Mouse (Mus musculus) kidney, postnatal 0 days (tissue): Measurements from ENCODE around the gene Snap29. TPM values are rescaled to one million over a fixed set of nuclear protein-coding genes. Genes with fewer than 3 reads are reported as not detected.

Experiments used
- ATAC-seq: fragments of 200-750 bp; cut with Nextera tagmentation; replicated peaks from 2 replicates; pipeline ENCODE4 v1.8.0; 2017; ENCODE audit warnings: low read depth, moderate number of reproducible peaks, moderate TSS enrichment, moderate library complexity; ENCODE audit not compliant: low FRiP score
- DNase-seq: peaks from one replicate; pipeline ENCODE4 v3.0.0-alpha.2; 2016; ENCODE audit warnings: low spot score
- H3K27ac ChIP-seq: fragments of 300-500 bp; sonication (generic); 2 replicates; pipeline ENCODE4 v1.5.1; 2014; ENCODE audit warnings: mild to moderate bottlenecking
- H3K27me3 ChIP-seq: fragments of 300-500 bp; sonication (generic); 2 replicates; pipeline ENCODE4 v1.6.1; 2014; ENCODE audit warnings: low read length, mixed read lengths; ENCODE audit not compliant: insufficient read depth
- H3K36me3 ChIP-seq: fragments of 300-500 bp; sonication (generic); 2 replicates; pipeline ENCODE4 v1.6.1; 2014; ENCODE audit warnings: low read length, mixed read lengths; ENCODE audit not compliant: insufficient read depth
- H3K4me1 ChIP-seq: fragments of 300-500 bp; sonication (generic); replicated peaks from 2 replicates; pipeline ENCODE4 v1.6.1; 2014; ENCODE audit warnings: antibody characterized with exemption, low read length, mixed read lengths; ENCODE audit not compliant: insufficient read depth
- H3K4me2 ChIP-seq: fragments of 300-500 bp; sonication (generic); 2 replicates; pipeline ENCODE4 v1.6.1; 2014; ENCODE audit warnings: mild to moderate bottlenecking, low read length, moderate library complexity, mixed read lengths
- H3K4me3 ChIP-seq: fragments of 300-500 bp; sonication (generic); replicated peaks from 2 replicates; pipeline ENCODE4 v1.5.1; 2014; ENCODE audit warnings: low read depth, low read length
- H3K9ac ChIP-seq: fragments of 300-500 bp; sonication (generic); 2 replicates; pipeline ENCODE4 v1.6.1; 2014; ENCODE audit warnings: low read depth, low read length
- H3K9me3 ChIP-seq: fragments of 300-500 bp; sonication (generic); replicated peaks from 2 replicates; pipeline ENCODE4 v1.6.1; 2016; ENCODE audit warnings: low read length, inconsistent platforms, mixed read lengths
- CTCF ChIP-seq: IDR thresholded peaks from 2 replicates; pipeline ENCODE4 v1.5.1; 2016; ENCODE audit warnings: antibody characterized with exemption, low read depth, mild to moderate bottlenecking, moderate library complexity
- WGBS: fragments of 180-500 bp; shearing (Covaris S2); extraction: QIAGEN DNeasy Blood & Tissue Kit; methylation state at CpG from one replicate; pipeline ENCODE4 v1.1.7; 2014; 5-methylcytosine and 5-hydroxymethylcytosine counted together
- polyA plus RNA-seq: library from polyadenylated mRNA; unstranded; fragments of >200 nt; fragmentation: Nextera tagmentation; extraction: Ambion mirVana; gene quantifications from 2 replicates; pipeline ENCODE4 v1.2.1, GENCODE M21; 2015

The Snap29 gene
- polyA plus RNA-seq: 11.9 and 12.8 TPM in 2 replicates

DNA sequence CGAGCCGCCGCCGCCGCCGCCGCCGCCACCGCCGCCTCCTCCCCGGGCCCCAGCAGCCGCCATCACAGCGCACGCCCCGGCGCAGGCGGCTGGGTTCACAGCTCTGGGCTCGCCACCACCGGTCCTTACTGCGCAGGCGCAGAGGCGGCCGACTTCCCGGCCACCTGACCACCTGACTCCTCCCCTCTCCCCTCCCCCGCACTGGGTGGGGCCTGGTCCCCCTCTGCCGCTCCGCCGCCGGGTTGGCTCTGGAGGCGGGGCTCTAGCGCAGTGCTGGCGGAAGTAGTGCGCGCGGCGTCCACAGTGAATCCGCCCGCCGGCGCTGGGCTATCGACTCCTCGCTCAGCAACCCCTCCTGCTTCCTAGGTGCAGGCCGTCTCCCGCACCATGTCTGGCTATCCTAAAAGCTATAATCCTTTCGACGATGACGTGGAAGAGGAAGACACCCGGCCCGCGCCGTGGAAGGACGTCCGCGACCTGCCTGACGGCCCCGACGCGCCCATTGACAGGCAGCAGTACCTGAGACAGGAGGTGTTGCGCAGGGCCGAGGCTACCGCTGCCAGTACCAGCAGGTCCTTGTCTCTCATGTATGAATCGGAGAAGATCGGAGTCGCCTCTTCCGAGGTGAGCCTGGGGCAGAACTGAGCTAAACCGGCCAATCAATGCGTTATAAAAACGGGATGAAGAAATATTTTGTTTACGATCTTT is at the start of gene Snap29, which contains the start of gene Pi4ka:
Snap29 (plus strand) TSS at position 251 of the 708 bp plus-strand sequence.
Pi4ka (minus strand) TSS at position 579 of the 708 bp plus-strand sequence.
- TF ChIP-seq CTCF: no peak
- H3K4me2 ChIP-seq: peak within 1 kb of the TSS; percentile 78
- peak within 1 kb of the TSS; percentile 78 for H3K9ac ChIP-seq
- H3K4me3 ChIP-seq: peak within 1 kb of the TSS; percentile 73
- no peaks in the 10 kb centered on the region for H3K27me3 ChIP-seq
- WGBS: under 1% methylated on average over 61 of the region's 69 CpGs
- no peaks in the 10 kb centered on the region for H3K9me3 ChIP-seq
- ATAC-seq (peak; percentile 97), DNase-seq (peak; percentile 99)
- H3K27ac ChIP-seq: peak within 1 kb of the TSS; percentile 63
- peaks cover 7% of the 10 kb centered on the region; the same call in 1 of the 2 replicates for H3K4me1 ChIP-seq
- H3K36me3 ChIP-seq: no peaks in the 10 kb centered on the region

DNA sequence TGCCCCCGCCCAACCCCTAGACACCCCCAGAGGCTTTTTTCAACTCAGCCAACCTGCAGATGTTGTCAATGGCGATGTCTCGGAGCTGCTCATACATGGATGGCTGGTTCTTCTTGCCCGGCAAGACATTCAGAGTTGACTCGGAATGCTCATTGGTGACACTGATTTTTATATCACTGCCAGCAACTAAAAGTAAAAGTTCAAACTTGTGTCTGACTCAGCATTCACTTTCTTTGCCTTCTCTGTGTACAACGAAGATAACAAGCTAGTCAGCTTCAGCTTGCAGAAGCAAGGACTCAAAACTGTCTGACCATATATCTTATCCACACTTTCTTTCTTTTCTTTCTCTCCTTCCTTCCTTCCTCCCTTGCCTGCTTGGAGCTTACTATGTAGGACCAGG is 49.8 kb upstream of the Snap29 start:
- no peak for DNase-seq
- Histone ChIP-seq H3K27ac (no peak overlapping the region), H3K27me3 (no peaks in the 10 kb centered on the region), H3K4me3 (no peak overlapping the region), H3K9ac (no peak overlapping the region), H3K4me2 (no peak overlapping the region), H3K9me3 (no peaks in the 10 kb centered on the region), H3K4me1 (no peaks in the 10 kb centered on the region), H3K36me3 (peaks cover 30% of the 10 kb centered on the region)
- WGBS: 88% methylated on average over 6 of the region's 6 CpGs
- ATAC-seq: no peak
- TF ChIP-seq CTCF: no peak

DNA sequence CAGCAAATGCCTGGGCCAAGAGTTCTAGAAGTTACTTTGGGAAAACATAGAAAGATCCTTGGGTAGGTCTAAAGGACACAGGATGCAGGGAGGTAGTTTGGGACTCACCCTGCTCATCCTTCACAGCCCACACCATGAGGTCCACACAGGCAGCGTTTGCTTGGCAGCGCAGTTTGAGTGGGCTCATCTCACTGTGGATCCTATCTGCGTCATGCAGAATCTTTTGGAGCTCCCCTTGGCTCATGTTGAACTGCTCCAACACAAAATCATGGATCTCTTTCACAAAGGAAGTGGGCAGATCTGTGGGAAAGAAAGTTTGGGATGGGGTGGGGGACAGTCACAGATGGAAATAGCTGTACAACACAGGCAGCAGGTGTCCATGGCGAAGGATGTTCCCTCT is 47.0 kb upstream of the Snap29 start:
- Histone ChIP-seq H3K9me3 (no peaks in the 10 kb centered on the region), H3K36me3 (peaks cover 30% of the 10 kb centered on the region; the same call in 1 of the 2 replicates), H3K27ac (no peak overlapping the region), H3K4me3 (no peak overlapping the region), H3K4me1 (no peaks in the 10 kb centered on the region), H3K4me2 (no peak overlapping the region), H3K27me3 (no peaks in the 10 kb centered on the region), H3K9ac (no peak overlapping the region)
- no peak for ATAC-seq
- 93% methylated on average over 4 of the region's 4 CpGs for WGBS
- no peak for DNase-seq
- no peak for TF ChIP-seq CTCF

DNA sequence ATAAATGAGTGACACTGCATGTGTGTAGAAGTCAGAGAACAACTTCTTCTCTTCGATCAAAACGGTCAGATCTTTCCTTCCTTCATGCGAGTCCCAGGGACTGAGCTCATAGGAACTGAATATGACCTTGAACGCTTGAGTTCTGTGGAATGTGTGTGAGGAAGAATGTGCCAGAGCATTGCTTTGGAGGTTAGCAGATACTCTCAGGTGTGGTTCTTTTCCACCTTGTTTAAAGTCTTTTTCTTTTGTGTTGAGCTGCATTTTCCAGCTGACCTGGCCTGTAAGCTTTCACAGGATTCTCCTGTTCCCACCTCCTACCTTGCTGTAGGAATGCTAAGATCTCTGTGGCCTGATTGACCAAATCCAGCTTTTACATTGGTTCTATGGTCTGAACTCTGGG is 23.5 kb upstream of the Snap29 start:
- Histone ChIP-seq H3K4me1 (no peaks in the 10 kb centered on the region), H3K4me2 (no peak overlapping the region), H3K9ac (no peak overlapping the region), H3K27ac (no peak overlapping the region), H3K9me3 (no peaks in the 10 kb centered on the region), H3K27me3 (no peaks in the 10 kb centered on the region), H3K36me3 (0 out of 2 replicates have a peak, but pooled peaks cover 11% of the 10 kb centered on the region), H3K4me3 (no peak overlapping the region)
- no peak for DNase-seq
- no peak for ATAC-seq
- WGBS: 91% methylated on average over 4 of the region's 4 CpGs
- no peak for TF ChIP-seq CTCF

DNA sequence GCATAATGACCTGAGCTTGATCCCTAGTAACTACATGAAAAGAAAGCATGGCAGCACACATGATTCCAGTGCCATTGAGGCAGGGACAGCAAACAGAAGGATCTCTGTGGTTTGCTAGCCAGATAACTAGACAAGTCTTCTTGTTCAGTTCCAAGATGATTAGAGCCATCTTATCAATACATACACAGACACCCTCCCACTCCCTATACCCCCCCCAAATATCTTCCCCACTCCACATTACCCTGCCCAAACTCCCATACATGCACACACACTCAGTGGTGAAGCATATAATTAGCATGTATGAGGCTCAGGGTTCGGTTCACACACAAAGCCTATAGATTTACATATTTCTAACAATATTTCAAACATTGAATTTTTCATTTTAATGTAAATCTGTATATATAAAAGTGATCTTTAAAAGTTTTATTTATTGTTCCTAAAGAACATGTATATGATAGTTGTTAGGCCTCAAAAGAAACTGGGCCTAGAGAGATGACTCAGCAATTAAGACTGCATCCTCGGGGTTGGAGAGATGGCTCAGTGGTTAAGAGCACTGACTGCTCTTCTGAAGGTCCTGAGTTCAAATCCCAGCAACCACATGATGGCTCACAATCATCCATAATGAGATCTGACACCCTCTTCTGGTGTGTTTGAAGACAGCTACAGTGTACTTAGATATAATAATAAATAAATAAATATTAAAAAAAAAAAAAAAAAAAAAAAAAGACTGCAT is 22.0 kb upstream of the Snap29 start:
- DNase-seq (no peak), ATAC-seq (no peak)
- no peaks in the 10 kb centered on the region for H3K27me3 ChIP-seq
- H3K27ac ChIP-seq: no peak overlapping the region
- no peaks in the 10 kb centered on the region for H3K9me3 ChIP-seq
- H3K9ac ChIP-seq: no peak overlapping the region
- TF ChIP-seq CTCF: no peak
- H3K4me1 ChIP-seq: no peaks in the 10 kb centered on the region
- no peak overlapping the region for H3K4me3 ChIP-seq
- 86% methylated on average over 2 of the region's 2 CpGs for WGBS
- no peak overlapping the region for H3K4me2 ChIP-seq
- H3K36me3 ChIP-seq: 0 out of 2 replicates have a peak, but pooled peaks cover 5% of the 10 kb centered on the region

DNA sequence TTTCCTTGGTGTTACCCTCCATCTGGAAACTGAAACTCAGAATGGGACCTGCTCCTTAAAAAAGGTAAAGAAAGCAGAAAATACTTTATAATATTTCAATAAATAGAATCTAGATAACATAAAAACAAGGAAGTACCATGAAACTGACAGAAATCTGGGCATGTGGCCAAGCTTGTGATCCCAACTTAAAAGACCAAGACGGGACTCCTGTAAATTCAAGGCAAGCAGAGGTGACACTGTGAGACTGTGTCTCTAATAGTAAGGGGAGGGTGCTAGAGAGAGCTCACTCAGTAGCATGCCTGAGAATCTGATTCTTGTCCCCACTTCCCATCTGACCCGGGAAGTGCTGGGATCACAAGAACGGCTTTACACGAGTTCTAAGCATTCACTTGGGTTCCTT is 13.0 kb upstream of the Snap29 start:
- Histone ChIP-seq H3K27ac (no peak overlapping the region), H3K4me3 (no peak overlapping the region), H3K27me3 (no peaks in the 10 kb centered on the region), H3K9me3 (no peaks in the 10 kb centered on the region), H3K4me1 (0 out of 2 replicates have a peak, but pooled peaks cover 4% of the 10 kb centered on the region), H3K4me2 (no peak overlapping the region), H3K36me3 (no peaks in the 10 kb centered on the region), H3K9ac (no peak overlapping the region)
- WGBS: 51% methylated on average over 4 of the region's 4 CpGs
- TF ChIP-seq CTCF: no peak
- ATAC-seq (no peak), DNase-seq (peak; percentile 13)
